Mouse (Mus musculus) layer of hippocampus, adult 18-20 months (tissue): ENCODE measurements around the gene Nfxl1. TPM values are rescaled to one million over a fixed set of nuclear protein-coding genes. Genes with fewer than 3 reads are reported as not detected.
"Not testable (repeated sequence)": the region's sequence is repeated elsewhere in the genome, so short reads cannot be mapped to it uniquely, and the experiment has no call there.

Experiments used
- DNase-seq, 2 experiments: peaks; one replicate each; pipeline ENCODE4 v3.0.0; 2022; ENCODE audit warnings: low spot score in 2 of 2
- long read RNA-seq: library from polyadenylated mRNA; stranded (forward); transcript quantifications from one replicate; pipeline ENCODE4 v2.0.0, GENCODE M21; 2021
- total RNA-seq, 2 experiments: library from RNA; stranded (reverse); gene quantifications; 2 replicates each; pipeline ENCODE4 v1.2.3; 2021

Gene Nfxl1
- 10 to 100 TPM; 13.4 to 15.1 TPM for total RNA-seq
- long read RNA-seq, partial matches to known transcripts = 2 of 9 reads
- long read RNA-seq, other reads (novel, unspliced or antisense) = 5 of 9 reads

DNA sequence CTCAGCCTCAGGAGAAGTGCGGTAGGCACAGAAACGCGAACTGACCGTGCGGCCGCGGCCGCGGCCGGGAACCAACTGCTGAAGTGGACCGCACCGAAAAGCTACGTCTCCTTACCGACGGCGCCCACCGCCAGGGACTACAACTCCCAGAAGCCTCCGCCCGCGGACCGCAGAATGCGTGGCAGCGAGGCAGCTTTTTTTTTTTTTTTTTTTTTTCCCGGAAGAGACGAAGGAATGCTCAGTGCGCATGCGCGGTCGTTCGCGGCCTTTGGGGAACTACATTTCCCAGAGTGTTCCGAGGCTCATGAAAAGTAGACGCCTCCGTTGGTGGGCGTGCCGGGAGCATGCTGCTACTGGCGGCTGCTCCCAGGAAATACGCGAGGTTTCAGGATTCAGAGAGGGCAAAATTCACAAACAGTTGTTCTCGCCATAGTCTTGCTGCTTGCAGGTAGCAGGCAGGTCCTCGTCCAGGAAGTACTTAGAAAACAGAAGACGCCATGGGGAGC lies at the start of gene Nfxl1:
Gene Nfxl1, minus strand, starts transcription at position 141 of the 506 bp plus-strand sequence.
- peak; percentile 91 to 98 for DNase-seq

DNA sequence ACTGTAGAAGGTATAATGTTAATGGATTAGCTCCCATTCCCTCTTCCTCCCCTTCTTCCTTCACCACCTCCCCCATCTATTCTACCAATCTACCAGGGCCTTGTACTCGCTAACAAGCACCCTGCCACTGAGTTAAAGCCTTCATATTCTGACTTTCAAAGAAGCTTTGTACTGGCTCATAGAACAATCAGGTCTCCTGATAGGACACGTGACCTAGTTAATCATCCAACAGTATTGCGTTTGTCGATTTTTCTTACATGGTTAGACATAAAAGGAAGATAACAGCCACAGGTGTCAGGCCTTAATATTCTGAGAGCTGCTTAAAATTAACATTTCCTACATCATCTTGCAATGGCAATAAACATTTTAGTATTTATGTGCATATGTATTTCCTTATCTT lies 43.7 kb upstream of the Nfxl1 start:
- no peak for DNase-seq

DNA sequence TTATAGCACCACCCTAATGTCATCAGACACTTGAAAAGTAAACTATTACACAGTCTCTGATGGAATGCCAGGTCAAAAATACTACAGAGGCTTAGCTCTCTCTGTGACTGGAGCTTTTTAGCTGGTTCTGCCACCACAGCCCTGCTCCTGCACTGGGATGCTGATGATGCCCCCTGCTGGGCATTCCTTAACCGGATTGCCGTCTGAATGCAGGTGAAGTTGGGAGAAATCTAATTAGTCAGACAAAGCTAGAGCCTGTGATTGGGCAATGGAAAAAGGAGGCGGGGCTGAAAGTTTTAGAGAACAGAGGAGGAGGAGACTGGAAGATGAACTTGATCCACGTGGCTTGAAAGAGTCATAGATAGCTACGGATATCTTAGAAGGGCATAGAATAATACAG lies 41.5 kb upstream of the Nfxl1 start:
- DNase-seq = peak in 1 of 2 experiments; percentile 40

DNA sequence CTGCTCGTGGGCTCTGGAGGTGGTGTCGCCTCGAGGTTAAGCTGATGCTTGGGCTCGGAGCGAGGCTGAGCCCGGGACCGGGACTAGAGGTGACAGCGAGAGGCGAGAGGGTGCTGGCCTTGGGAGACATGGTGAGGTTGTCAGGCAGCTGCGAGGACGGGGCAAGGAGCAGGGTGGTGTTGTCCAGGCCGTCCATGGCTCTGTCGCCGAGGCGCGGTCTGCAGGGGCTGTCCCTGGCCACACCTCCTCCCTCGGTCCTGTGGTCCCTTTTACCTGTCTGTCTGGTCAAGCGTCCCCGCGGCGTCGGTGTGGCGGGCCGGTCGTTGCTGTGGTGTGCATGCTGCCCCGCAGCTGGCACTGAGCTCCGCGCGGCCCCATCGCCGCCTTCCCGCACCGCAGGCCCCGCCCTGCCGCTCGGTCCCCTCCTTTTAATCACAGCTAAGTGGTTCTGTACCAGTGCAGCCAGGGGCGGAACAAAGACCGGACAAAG lies 27.8 kb upstream of the Nfxl1 start, which contains the start of gene Gm5868:
Gene Gm5868, minus strand, starts transcription at position 360 of the 490 bp plus-strand sequence.
- DNase-seq = no peak

DNA sequence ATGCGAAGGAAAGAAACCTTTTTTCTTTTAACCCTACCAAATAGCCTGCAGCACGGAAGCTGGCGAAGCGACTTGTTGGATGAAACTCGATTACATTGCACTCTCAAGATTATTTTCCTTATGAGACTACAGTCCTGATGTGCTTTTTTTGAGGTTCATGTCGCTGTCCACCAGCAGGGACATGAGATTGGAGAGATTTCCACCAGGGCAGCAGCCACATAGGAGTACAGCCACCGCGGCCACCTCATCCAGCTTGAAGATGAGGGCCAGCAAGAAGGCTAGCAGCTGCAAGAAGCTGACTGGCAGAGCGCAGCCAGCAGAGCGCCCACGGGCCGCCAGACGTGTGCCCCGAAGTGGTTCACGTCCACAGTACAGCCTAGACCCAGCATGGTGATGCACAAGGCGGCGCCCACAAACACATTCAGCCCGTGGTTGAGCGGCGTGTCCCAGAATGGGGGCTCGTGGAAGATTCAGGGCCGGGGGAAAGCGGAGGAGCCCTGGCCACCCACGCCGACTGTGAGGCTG lies 27.2 kb upstream of the Nfxl1 start:
- DNase-seq = not testable (repeated sequence)

DNA sequence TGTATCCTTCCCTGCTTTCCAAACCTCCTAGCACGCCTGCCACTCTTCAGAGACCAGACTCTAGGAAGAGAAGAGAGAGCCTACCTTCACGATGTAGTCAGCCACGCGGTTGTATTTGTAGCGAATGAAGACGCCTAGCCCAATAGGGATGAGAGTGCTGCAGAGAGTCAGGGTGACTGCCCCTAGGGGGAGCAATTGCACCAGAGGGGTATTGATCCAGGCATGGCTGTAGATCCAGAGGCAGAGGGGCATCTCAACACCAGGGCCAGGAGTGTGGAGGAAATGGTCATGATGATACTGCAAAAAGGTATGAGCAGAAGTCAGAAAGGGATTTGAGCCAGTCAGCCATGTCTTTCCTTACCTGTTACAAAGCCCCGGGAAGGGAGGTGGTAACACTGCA lies 26.6 kb upstream of the Nfxl1 start:
- not testable (repeated sequence) for DNase-seq

DNA sequence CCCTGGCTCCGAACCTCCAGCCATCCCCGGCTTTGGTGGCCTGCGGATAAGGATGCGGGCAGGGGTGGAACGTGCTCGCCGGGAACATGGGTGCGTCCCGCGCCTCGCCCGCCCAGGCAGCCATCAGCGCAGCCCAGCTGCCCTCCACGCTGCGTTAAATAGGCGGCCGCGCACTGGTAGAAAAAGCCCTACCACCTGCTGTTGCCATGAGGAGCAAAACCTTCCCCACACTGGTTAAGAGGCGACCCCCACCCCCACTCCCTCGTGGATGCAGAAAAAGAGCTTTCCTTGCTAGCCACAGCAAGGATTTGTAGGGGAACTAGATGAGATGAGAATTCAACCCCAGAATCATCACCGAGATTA lies 21.5 kb upstream of the Nfxl1 start, which contains the start of gene Zar1:
Gene Zar1, minus strand, starts transcription at position 285 of the 363 bp plus-strand sequence.
- not testable (repeated sequence) for DNase-seq

DNA sequence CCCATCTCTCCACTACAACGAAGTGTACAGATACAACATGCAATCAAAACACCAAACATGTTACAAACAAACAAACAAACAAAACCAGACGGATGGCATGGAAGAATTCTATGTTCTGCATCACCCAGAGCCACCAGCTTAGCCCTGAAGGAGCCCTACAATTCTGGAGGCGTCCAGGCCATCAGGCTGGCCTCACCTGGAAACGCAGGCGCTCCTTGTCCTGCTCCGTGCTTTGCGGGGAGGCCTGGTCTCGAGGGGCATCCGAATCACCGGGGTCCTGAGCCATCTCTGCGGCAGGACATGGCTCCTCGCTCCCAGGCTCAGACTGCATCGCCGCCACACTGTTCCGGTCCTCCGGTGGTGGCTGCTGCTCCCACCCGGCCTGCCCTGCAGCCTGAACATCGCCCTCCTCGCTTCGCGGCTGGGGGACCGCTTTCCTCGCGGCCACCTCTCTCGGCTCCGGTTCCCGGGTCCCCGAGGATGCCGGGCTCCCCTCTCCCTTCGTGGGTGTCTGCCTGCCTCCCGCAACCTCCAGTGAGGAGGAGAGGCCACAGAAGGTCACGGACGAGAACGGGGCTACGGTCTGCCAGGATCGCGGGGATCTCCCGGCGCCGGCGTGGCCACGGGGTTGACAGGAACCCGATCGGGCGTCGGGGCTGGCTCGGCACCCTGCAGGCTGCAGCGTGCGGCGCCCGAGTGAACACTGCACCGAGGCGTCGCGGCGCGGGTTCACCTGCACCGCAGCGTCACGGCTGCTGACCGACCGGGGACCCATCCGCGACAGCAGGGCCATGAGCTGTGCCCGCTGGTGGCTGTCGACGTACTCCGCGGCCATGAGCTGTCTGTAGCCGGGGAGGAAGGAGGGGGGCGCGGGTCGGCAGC lies 20.8 kb upstream of the Nfxl1 start:
- not testable (repeated sequence) for DNase-seq

DNA sequence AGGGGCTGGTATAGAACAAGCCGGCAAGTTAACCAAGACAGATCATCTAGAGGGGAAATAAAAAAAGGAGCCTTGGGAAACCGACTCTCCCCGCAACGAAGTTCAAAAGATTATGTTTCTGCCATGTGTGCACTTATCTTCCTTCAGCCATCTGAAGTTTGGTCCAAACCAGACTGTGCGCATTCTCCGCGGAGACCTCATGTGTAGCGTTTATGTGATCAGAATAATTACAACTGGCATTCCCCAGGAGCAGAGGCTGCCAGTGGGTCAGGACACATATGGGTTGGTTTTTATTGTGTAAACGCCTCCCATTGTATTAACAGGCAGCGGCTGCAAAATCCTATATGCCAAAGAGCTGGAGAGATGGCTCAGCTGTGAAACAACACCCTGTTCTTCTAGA lies 20.1 kb upstream of the Nfxl1 start:
- not testable (repeated sequence) for DNase-seq

DNA sequence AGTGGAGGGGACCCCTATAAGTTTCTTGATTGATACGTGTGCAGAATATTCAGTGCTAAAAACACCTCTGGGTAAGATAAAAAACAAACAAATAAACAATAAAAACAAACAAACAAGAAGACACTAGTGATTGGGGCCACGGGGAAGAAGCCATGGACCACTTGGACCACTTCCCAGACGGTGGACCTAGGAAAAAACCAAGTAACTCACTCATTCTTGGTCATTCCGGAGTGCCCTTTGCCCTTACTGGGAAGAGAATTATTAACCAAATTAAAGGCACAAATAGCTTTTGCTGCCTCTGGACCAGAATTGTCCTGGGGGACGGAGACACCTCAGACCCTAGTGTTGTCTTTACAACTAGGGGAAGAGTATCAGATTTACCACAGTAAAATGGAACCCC lies 6.1 kb upstream of the Nfxl1 start:
- no peak for DNase-seq

DNA sequence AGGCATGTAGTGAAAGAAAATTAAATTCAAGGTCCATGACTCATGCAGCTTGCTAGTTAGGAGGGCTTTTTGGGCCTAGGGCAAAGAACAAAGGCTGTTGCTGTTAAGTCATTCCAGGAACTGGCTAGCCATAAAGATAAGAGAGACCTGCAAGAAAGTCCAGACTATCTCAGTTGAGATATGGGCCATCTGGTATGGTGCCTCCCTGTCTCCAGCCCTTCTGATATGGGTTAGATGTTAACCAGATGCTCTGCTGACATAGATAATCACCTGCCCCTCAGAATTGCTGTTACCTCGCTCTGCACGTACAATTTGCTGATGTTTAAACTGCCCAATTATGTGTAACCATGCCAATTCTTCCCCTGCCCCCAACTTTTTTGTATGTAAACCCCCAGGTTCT lies 3.7 kb upstream of the Nfxl1 start:
- DNase-seq = not testable (repeated sequence)

DNA sequence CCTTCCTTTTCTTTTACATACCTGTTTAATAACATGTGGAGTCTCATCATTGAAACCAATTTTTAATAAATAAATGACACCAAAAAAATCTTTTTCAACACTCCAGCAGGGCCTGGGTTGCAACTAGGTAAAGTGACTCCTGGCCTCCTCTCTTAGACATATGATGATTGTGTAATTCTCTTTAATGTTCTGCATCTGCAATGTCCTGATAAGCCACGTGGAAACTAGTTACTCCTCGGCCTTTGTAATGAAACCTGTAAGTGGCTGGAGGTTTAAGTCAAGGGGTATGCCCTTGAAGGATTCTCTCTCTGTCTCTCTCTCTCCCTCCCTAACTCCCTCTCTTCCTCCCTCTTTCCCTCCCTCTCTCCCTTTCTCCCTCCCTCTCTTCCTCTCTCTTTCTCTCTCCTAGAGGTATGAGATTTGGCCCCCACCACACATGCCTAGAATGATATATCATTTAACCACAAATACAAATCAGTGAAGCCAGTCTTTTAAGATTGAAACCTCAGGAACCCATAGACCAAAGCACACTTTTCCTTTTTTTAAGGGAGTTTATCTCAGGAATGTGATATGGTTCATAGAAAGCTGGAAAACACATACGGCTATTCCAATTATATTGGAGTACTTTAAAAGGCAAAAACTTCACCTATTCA lies 1.6 kb upstream of the Nfxl1 start:
- DNase-seq = no peak

DNA sequence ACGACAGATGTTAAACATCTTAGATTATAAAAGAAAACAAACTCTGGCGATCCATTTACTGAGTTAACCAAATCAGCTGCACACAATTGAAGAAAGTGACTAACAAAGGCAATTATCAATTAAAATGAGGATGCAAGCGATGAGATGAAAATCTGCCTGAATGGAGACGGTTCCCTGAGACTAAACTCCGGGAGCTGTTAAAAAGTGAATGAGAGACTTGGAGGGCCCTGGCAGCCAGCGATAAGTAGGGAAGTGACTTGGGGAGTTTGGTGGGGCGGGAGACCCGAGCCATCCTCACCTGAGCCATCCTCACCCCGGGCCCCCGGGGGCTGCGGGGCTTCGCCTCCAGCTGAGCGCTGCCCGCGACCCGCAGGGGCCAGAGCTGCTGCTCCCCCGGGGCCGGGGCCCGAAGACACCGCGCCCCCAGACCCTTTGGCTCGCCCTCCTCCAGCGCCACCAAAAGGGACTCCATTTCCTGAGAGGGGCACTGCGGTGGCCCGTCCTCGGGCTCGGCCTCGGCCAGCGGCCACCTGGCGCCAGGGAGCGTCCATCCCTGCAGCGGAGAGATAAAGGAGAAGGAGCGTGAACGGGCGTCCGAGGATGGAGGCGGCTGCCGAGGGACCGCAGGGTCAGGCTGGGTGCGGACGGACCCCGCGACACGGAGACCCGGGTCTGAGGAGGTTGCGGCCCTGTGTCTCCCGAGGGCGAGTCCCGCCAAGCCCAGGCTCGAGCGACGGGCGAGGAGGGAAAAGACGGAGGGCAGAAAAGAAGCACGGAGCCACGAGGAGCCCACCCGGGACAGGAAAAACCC lies 563 bp downstream of the Nfxl1 start:
- DNase-seq = peak in 1 of 2 experiments; percentile 17

DNA sequence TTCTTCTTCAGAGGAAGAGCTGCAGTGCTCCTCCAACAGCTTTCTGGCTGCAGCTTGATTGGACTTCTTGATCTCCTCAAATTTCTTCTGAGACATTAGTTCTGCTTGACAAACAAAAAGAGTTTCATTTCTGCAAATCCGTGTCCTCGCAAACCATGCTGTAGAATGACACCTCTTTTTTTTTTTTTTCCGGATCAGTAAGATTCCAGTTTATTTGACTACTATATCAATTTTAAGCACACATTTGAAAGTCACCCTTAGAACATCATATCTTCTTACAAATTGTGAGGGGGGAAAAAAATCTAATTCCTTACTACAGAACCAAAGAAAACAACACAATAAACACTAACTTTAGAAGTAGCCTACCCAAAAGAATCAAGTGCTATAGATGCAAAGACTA lies 3.2 kb downstream of the Nfxl1 start:
- no peak for DNase-seq

DNA sequence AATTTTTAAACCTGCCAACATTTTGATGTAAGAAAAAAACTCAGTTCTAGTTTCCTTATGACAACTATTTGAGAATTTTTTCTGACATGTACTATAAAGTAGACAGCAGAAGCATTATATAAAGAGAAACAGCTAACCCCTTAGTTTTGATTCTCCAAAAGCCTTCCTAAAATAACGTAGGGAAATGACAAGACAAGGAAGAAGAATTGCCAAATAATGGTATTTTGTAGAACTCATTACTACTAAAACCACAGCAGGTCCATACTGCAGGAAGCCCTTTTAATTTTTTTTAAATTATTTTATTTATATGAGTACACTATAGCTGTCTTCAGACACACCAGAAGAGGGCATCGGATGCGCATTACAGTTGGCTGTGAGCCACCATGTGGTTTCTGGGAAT lies 8.3 kb downstream of the Nfxl1 start:
- no peak for DNase-seq

DNA sequence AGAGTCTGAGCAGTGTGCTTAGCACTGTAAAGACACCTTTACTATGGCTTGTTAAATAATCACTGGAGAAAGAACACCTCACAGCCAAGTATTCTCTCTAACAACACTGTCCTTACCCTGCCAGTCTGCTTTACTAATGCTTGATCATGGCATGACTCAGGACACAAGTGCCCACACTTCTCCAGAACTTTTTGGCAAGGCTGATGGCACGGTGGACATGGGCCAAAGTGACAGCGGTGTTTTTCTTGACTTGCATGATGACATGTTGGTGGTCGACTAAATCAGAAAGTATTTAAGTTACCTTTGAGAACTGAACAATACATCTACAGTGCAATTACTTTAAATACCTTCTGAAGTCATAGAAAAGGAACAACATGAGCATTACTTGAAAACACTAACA lies 30.6 kb downstream of the Nfxl1 start:
- no peak for DNase-seq

DNA sequence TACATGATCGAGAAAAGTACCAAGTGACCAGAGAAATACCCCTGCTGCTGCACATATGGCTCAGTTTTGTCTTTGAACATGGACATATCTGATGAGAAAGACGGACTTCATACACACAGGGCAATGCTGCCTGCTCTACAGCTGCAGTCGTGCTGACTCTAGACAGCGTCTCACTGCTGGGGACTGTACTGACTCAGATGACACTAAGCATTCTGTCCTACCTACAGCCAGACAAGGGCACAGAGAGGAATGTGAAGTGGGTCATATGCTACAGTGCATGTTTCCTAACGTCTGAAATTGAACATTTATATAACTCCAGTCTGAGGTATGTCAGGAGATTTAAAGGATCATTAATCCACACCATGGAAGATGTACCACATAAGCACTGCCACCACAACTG lies 45.7 kb downstream of the Nfxl1 start:
- no peak for DNase-seq

DNA sequence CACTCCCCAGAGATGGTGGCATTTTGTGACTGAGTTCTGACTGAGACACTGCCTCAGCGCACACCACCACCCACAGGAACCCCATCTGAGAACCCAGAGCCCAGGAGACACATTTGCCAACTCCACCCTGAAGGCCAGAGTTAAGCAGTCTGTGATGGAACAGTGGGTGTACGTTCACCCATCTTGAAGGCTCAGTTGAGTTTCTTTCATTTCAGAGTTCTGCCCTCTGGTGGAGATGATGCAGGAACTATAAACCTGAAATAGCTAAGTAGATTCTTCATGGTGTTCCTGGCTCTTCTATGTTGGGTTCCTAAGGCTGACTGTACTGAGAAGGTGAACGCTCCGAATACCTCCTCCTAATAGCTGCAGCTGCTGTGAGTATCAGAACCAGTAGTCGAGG lies 53.7 kb downstream of the Nfxl1 start:
- peak in 1 of 2 experiments; percentile 63 for DNase-seq

DNA sequence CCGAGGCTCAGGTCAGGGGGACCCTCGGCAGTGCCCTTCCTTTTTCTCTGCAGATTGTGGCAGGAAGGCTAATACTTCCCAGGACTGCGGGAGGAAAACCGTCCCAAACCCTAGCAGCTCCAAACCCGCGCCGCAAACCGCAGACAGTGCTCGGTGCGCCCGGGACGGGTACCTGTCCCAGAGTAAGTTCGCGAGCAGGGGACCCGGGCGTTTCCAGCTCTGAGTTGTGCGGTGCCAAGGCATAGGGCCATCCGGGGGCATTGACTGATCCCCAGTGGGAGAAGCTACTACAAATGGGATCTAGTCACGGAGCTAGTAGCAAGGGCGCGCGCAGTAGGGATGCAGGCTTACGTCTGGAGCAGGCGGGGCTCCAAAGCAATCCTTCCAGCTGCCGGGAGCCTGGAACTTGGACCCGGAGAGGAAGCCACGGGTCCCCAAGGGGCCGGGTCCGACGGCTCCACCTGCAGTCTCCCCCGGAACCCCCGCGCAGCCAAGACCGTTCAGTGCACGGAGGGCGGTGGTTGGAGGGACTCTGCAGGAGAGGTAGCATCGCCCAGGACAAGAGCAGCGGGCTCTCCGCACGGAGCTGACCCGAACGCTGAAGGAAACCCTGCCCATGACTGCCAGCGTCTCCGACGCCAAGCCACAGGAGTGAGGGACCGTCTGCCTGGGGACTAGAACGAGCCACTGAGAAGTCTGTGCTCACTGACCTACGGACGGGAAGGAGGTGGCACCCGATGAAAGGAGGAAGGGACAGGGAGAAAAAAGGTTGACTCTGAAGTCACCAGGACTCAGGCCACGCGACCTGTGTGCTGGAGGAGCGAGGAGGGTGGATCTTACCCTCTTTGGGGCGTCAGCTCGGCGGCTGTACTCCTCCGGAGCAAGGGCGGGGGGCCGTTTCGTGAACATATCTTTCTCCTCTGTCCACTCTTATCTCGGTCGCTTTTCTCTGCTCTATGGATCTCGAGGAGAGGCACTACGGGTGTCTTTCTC lies 55.7 kb downstream of the Nfxl1 start, which contains the start of gene Corin:
Gene Corin, minus strand, starts transcription at position 943 of the 993 bp plus-strand sequence.
- DNase-seq = no peak
